Mouse (Mus musculus): Measurements from ENCODE around the gene Bloc1s5.
"Not testable (repeated sequence)": the region's sequence is repeated elsewhere in the genome, so short reads cannot be mapped to it uniquely, and the experiment has no call there.

Bloc1s5 gene

DNA sequence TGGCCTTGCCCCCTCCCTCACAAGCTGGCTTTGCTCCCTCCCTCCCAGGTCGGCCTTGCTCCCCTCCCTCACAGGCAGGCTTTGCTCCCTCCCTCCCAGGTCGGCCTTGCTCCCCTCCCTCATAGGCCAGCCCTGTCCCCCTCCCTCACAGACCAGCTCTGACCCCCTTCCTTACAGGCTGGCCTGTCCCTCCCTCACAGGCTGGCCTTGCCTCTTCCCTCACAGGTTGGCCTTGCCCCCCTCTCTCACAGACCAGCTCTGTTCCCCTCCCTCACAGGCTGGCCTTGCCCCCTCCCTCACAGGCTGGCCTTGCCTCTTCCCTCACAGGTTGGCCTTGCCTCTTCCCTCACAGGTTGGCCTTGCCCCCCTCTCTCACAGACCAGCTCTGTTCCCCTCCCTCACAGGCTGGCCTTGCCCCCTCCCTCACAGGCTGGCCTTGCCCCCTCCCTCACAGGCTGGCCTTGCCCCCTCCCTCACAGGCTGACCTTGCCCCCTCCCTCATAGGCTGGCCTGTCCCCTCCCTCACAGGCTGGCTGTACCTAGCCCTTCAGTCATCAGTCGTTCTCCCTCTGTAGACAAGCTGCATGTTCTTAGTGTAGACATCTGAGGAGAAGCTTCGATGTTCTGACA, 16.8 kb downstream of the Bloc1s5 start:
- DNase-seq (ENCODE audit: low spot score), result not testable (repeated sequence)

GRCm38 (mm10) chr13:38616887-38617286, 18.0 kb downstream of the Bloc1s5 start:
- DNase-seq (ENCODE audit: low spot score), result no peak

DNA sequence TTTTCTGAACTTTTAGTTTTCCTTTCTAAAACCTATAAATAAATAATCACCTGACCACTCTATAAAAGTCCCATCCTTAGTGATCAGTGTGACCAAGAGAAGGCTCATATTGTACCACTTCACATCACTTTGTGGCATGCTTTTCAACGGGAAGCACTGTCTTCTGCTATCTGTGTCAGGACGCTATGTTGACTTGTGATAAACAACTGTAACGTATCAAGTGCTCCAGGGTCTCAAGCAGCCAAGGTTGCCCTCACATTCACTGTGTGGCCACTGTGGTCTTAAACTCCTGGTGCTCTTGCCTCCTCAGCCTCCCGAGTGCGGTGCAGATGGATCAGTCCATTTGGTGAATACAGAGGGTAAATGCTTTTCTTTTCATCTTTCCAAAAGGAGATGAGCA, 19.3 kb downstream of the Bloc1s5 start:
- DNase-seq (ENCODE audit: low spot score), result no peak

DNA sequence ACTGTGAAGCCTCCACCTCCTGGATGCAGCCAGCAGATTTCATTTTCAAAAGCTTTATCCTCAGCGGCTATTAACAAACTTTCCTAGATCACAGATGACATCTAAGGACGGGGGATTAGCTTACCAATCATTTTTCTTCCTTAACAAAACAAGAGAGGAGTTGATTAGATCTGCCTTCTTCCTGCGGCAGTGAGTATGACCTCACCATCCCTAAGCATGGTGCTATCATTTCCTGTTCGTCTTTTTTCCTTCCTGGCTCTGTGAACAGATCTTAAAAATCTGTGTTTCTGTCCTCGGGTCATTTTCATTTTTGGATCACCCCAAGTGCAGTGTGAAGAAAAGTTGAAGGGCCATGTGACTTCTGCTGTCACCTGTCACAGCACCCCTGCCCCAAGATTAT, 20.6 kb downstream of the Bloc1s5 start:
- DNase-seq (ENCODE audit: low spot score), result no peak

- no peak for DNase-seq (ENCODE audit: low spot score)
These were observed 21.3 kb downstream of the Bloc1s5 start for GRCm38 (mm10) chr13:38613583-38613982.

DNA sequence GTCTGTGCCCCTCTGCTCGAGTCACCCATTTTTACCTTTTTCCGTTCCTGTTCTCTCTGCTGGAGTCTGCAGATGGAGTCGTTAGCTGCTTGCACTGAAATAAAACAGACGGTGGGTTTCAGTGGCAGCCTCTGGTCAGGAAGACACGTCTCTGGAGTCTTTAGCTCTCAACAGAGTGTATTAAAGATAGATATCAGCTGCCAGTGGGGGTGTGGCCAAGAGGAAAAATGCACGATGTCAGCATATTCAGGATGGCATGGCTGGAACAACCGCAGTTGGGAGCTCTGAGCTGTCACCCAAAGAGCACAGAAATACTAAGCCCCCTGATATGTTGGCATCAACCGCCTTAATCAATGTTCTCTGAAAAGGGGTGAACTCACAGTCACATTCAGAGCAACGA, 22.3 kb downstream of the Bloc1s5 start:
- no peak for DNase-seq (ENCODE audit: low spot score)

- DNase-seq (ENCODE audit: low spot score), result no peak
These were observed 22.7 kb downstream of the Bloc1s5 start for GRCm38 (mm10) chr13:38612179-38612578.

- DNase-seq (ENCODE audit: low spot score), result no peak
These were observed 24.6 kb downstream of the Bloc1s5 start for GRCm38 (mm10) chr13:38610336-38610735.

GRCm38 (mm10) chr13:38607130-38607529, 27.8 kb downstream of the Bloc1s5 start:
- no peak for DNase-seq (ENCODE audit: low spot score)

- no peak for DNase-seq (ENCODE audit: low spot score)
These were observed 29.6 kb downstream of the Bloc1s5 start for GRCm38 (mm10) chr13:38605353-38605752.

DNA sequence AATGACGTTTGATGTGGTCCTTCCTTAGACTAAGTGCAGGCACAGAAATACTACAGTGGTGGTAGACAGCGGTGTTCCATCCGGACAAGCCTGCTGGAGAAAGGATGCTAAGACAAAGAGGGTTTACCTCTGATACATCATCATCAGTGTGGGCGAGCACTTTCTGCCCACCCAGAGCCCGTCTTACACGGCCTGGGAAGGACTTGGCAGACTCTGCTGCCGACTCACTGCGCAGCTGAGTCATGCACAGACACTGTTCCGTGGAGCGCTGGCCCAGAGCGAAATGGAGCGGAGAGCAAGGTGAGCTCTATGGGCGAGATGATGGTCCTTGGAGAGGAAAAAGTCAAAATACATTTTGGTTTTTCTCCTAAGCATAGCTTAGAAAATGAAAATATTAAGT, 31.9 kb downstream of the Bloc1s5 start:
- DNase-seq (ENCODE audit: low spot score), result no peak

- no peak for DNase-seq (ENCODE audit: low spot score)
These were observed 32.6 kb downstream of the Bloc1s5 start for GRCm38 (mm10) chr13:38602243-38602832.

GRCm38 (mm10) chr13:38600811-38601210, 34.1 kb downstream of the Bloc1s5 start:
- DNase-seq (ENCODE audit: low spot score), result no peak

DNA sequence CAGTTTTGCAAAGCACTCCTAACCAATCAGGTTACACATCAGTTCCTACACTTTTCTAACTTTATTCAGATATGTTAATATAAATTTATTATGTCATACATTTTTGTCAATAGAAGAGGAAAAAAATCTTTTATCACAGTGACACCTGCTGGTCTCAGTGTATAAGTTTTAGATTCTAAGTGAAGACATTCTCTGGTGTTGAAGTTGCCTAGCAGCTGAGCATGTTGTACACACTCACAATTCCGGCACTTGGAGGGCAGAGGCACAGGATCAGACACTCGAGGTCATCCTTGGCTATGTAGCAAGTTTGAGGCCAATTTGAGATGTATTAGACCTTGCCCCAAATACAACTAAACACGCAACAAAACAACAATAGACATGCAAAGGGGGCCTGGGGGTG, 37.8 kb downstream of the Bloc1s5 start:
- DNase-seq (ENCODE audit: low spot score), result no peak

GRCm38 (mm10) chr13:38596461-38596860, 38.4 kb downstream of the Bloc1s5 start:
- no peak for DNase-seq (ENCODE audit: low spot score)

DNA sequence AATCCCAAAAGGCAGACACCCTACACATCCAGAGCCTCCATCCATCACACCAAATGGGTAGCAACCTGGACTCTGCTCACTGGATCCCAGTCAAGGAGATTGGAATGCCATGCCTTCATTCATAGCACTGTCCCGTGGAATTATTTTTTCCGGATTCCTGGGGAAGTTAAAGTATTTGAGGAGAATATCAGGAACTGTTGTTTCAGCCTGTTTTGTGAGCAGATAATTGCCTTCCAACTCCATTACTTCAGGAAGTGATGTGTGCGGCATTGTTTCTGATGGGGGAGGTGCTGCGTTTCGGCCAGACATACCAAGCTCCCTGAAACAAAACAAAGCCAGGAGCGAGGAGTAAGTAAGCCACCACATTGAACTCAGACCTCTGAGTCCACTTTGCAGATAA, 41.8 kb downstream of the Bloc1s5 start:
- DNase-seq (ENCODE audit: low spot score), result peak; percentile 44

- no peak for DNase-seq (ENCODE audit: low spot score)
These were observed 47.6 kb downstream of the Bloc1s5 start for GRCm38 (mm10) chr13:38587350-38587749.

DNA sequence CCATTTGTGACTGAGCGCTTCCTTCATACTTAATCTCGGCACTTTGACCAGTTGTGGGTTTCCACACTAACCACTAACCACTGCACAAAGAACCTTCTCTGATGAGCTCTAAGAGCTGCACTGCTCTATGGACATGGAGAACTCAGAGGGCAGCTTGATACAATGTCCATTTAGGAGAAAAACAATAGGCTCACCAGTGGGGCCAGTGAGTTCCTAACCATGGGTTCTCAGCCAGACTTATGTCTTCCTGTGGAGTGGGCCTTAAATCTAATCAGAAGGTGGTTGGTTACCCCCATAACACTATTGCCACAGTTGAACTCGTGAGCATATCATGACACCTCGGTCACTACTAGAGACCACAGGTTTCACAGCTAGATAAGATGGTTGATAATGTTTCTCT, 48.5 kb downstream of the Bloc1s5 start:
- DNase-seq (ENCODE audit: low spot score), result no peak

- DNase-seq (ENCODE audit: low spot score), result no peak
These were observed 52.1 kb downstream of the Bloc1s5 start for GRCm38 (mm10) chr13:38582768-38583167.

DNA sequence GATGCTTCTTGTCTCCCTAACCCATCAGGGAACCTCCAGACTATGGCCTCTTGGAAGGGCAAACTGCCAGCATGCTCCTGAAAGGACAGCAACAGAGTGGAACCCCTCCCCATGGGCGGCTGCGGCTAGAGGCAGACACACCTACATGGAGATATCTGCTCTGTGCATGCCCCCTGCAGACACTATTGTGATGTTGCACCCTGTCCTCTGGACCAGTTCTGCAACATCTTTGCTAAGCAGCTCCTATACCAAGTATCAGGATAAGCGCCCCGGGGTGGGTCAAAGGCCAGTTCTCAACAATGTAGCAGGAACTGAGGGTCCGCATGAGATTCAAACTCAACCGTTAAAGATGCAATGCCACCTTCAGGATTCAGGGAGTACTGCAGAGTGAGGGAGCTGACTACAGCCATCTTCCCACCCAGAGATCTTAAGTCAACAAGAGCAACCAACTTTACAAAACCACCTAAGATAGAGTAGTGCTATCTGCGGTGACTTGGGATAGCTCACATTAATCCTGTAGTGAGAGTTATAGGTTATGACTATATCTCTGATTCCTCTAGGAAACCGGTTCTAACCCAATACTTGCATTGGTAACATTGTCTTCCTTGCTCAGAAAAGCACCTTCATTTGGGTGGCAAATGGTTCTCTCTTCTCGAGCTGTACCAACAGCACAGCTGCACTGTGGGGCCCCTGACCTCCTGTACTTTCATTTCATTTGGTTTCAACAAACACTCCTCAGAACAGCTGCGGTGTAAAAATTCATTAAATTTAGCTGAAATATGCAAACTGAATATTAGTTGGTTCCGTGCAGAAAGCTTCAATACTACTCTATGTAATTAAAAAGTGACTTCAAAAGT, 54.1 kb downstream of the Bloc1s5 start:
- peak; percentile 68 for DNase-seq (ENCODE audit: low spot score)

GRCm38 (mm10) chr13:38579971-38580600, 54.8 kb downstream of the Bloc1s5 start:
- no peak for DNase-seq (ENCODE audit: low spot score)

DNA sequence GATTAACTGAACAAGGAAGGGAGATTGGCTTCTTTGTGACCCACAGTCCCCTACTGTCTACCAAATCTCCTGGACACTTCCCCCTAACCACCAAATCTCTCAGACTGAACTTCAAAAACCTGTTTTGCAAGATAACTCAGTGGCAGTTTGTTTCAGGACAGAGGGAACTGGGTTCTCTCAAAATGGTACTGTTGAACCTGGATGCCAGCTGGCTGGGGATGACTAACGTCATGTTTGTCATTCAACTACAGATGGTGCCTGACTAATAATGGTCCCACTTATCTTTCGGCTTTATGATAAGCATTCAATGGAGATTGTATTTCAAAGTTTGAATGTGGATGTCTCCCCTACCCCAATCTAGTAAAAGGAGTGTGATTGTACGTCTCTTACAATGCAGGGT, 60.2 kb downstream of the Bloc1s5 start:
- no peak for DNase-seq (ENCODE audit: low spot score)

DNA sequence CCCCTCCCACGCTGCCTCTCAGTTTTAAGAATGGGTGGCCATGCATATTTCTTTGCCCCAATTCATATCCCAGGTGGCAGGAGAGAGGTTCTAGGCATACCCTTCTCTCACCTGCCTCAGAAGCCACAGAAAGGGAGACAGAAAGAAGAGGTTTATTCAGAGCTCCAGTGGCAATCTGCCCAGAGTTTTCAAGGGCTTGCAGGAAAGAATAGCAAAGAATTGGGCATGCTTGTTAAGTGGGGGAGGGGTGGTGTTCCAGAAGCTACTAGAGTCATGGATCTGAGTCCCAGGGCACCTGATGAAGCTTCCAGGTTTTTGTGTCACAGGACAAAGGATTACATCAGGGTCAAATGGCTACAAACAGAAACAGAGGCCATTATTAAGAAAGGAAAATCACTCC, 61.6 kb downstream of the Bloc1s5 start:
- DNase-seq (ENCODE audit: low spot score), result no peak

All from embryo, embryonic 10 days (tissue).